Mouse (Mus musculus) heart, adult 2 months (tissue): ENCODE results near the gene Lrrc31. TPM values are rescaled to one million over a fixed set of nuclear protein-coding genes. Genes with fewer than 3 reads are reported as not detected.

Experiments
- DNase-seq, 2 experiments: peaks; one replicate each; pipeline ENCODE4 v3.0.0; 2021
- H3K27ac ChIP-seq: fragments of 200-600 bp; 2 replicates; pipeline ENCODE4 v1.8.1; 2022
- H3K27me3 ChIP-seq: fragments of 200-500 bp; 2 replicates; pipeline ENCODE4 v1.6.1; 2012; ENCODE audit warnings: mild to moderate bottlenecking, low read length, inconsistent platforms, mixed read lengths; ENCODE audit not compliant: control insufficient read depth, insufficient read depth
- H3K36me3 ChIP-seq: fragments of 200-500 bp; 2 replicates; pipeline ENCODE4 v1.6.1; 2012; ENCODE audit warnings: low read length, inconsistent platforms; ENCODE audit not compliant: control insufficient read depth, insufficient read depth
- H3K4me1 ChIP-seq: fragments of 200-500 bp; 2 replicates; pipeline ENCODE4 v1.6.1; 2011; ENCODE audit warnings: low read length; ENCODE audit not compliant: control insufficient read depth, insufficient read depth
- H3K4me3 ChIP-seq: fragments of 200-600 bp; 2 replicates; pipeline ENCODE4 v1.8.1; 2022
- H3K79me2 ChIP-seq: fragments of 200-500 bp; replicated peaks from 2 replicates; pipeline ENCODE4 v1.6.1; 2012; ENCODE audit warnings: mild to moderate bottlenecking, inconsistent platforms, low read length, moderate library complexity, mixed read lengths; ENCODE audit not compliant: control insufficient read depth, insufficient read depth
- H3K9ac ChIP-seq: fragments of 200-500 bp; 2 replicates; pipeline ENCODE4 v1.6.1; 2012; ENCODE audit warnings: low read depth, mild to moderate bottlenecking, control low read depth, inconsistent platforms, low read length, mixed read lengths
- CTCF ChIP-seq: fragments of 200-600 bp; IDR thresholded peaks from 2 replicates; pipeline ENCODE4 v1.8.1; 2022; ENCODE audit warnings: antibody characterized with exemption, mild to moderate bottlenecking, moderate library complexity
- EP300 ChIP-seq: fragments of 200-500 bp; IDR thresholded peaks from 2 replicates; pipeline ENCODE4 v1.6.1; 2011; ENCODE audit warnings: low read depth, low read length, control low read depth; ENCODE audit not compliant: insufficient read depth
- POLR2A ChIP-seq: fragments of 200-500 bp; IDR thresholded peaks from 2 replicates; pipeline ENCODE4 v1.6.1; 2011; ENCODE audit warnings: mild to moderate bottlenecking, low read depth, low read length, control low read depth; ENCODE audit not compliant: insufficient read depth
- WGBS: fragments of 180-500 bp; shearing (Covaris S2); methylation state at CpG from one replicate; pipeline ENCODE4 v1.1.7; 2018; 5-methylcytosine and 5-hydroxymethylcytosine counted together
- intact Hi-C: fragments of 180-260 bp; cut with DNase I; formaldehyde crosslinking; loops from one replicate; pipeline ENCODE4 v1.15.1; 2025
- polyA plus RNA-seq: library from polyadenylated mRNA; depleted of rRNA; stranded (reverse); fragments of >200 nt; gene quantifications from 2 replicates; pipeline ENCODE4 v1.2.3, GENCODE M21; 2012; rRNA removed
- total RNA-seq, 2 experiments: library from RNA; stranded (reverse); gene quantifications; 2 replicates each; pipeline ENCODE4 v1.2.3; 2021

Lrrc31 gene
- total and polyA plus RNA-seq, 3 experiments: 0.11 to 0.23 (median 0.18) TPM

GRCm38 (mm10) chr3:30646761-30647160 is 52.9 kb downstream of the Lrrc31 start:
- no peak for DNase-seq
- Histone ChIP-seq H3K27me3 (peaks cover 7% of the 10 kb centered on the region), H3K4me1 (no peaks in the 10 kb centered on the region; the same call in 1 of the 2 replicates), H3K79me2 (no peaks in the 10 kb centered on the region), H3K27ac (no peak overlapping the region), H3K4me3 (no peak overlapping the region), H3K36me3 (no peaks in the 10 kb centered on the region), H3K9ac (no peak overlapping the region)
- intact Hi-C loops: no loop called here
- TF ChIP-seq EP300 (no peak), POLR2A (no peak), CTCF (no peak)
- WGBS: 42% methylated on average over 8 of the region's 8 CpGs

- no peaks in the 10 kb centered on the region for H3K36me3 ChIP-seq
- H3K27me3 ChIP-seq: no peaks in the 10 kb centered on the region
- no peaks in the 10 kb centered on the region for H3K4me1 ChIP-seq
- H3K27ac ChIP-seq: no peak within 1 kb of the TSS
- H3K79me2 ChIP-seq: no peaks in the 10 kb centered on the region
- 58% methylated on average over 2 of the region's 2 CpGs for WGBS
- H3K9ac ChIP-seq: no peak within 1 kb of the TSS
- DNase-seq: no peak
- TF ChIP-seq CTCF (no peak), POLR2A (no peak), EP300 (no peak)
- intact Hi-C loops: no loop called here
- no peak within 1 kb of the TSS for H3K4me3 ChIP-seq
Observed at GRCm38 (mm10) chr3:30644207-30644606, 55.4 kb downstream of the Lrrc31 start, which contains the start of gene Lrriq4. TSS of gene Lrriq4 (plus strand) at chr3:30644507.

GRCm38 (mm10) chr3:30635629-30636028 is 64.0 kb downstream of the Lrrc31 start:
- DNase-seq: no peak
- TF ChIP-seq EP300 (no peak), POLR2A (no peak), CTCF (no peak)
- intact Hi-C loops: no loop called here
- Histone ChIP-seq H3K4me3 (no peak overlapping the region), H3K27me3 (no peaks in the 10 kb centered on the region), H3K9ac (no peak overlapping the region), H3K36me3 (no peaks in the 10 kb centered on the region), H3K79me2 (no peaks in the 10 kb centered on the region), H3K4me1 (no peaks in the 10 kb centered on the region), H3K27ac (no peak overlapping the region)
- WGBS: 78% methylated on average over 4 of the region's 4 CpGs

GRCm38 (mm10) chr3:30633681-30634080 is 66.0 kb downstream of the Lrrc31 start:
- Histone ChIP-seq H3K27ac (no peak overlapping the region), H3K79me2 (no peaks in the 10 kb centered on the region), H3K4me3 (no peak overlapping the region), H3K27me3 (no peaks in the 10 kb centered on the region), H3K36me3 (no peaks in the 10 kb centered on the region), H3K4me1 (no peaks in the 10 kb centered on the region), H3K9ac (no peak overlapping the region)
- no peak for DNase-seq
- WGBS: 56% methylated on average over 3 of the region's 3 CpGs
- intact Hi-C loops: no loop called here
- TF ChIP-seq EP300 (no peak), POLR2A (no peak), CTCF (no peak)

Other genes starting within 250 kb of the Lrrc31 start
- 10 to 100 TPM; 12.5 to 18.6 TPM for gene Mecom, start 151.8 kb downstream of the Lrrc31 start, total RNA-seq
- 5.2 and 11.9 TPM in 2 replicates for gene Mecom, start 151.8 kb downstream of the Lrrc31 start, polyA plus RNA-seq
- gene Actrt3, start 99.9 kb downstream of the Lrrc31 start, total RNA-seq: not detected
- gene Actrt3, start 99.9 kb downstream of the Lrrc31 start, polyA plus RNA-seq: not detected in 2 replicates
- gene Mynn, start 97.8 kb downstream of the Lrrc31 start, total RNA-seq: 10 to 100 TPM; 13.2 to 13.4 TPM
- 7.3 and 10.0 TPM in 2 replicates for gene Mynn, start 97.8 kb downstream of the Lrrc31 start, polyA plus RNA-seq
- gene Lrriq4, start 55.3 kb downstream of the Lrrc31 start, total RNA-seq: not detected
- gene Lrriq4, start 55.3 kb downstream of the Lrrc31 start, polyA plus RNA-seq: not detected in 2 replicates
- not detected for gene Lrrc34, start 52.0 kb downstream of the Lrrc31 start, total RNA-seq
- 0.06 TPM in 1 of 2 replicates, not detected in the other for gene Lrrc34, start 52.0 kb downstream of the Lrrc31 start, polyA plus RNA-seq
- not detected for gene Samd7, start 46.5 kb upstream of the Lrrc31 start, total RNA-seq
- not detected in 2 replicates for gene Samd7, start 46.5 kb upstream of the Lrrc31 start, polyA plus RNA-seq
- 10 to 100 TPM; 36.6 to 41.5 TPM for gene Sec62, start 93.0 kb upstream of the Lrrc31 start, total RNA-seq
- gene Sec62, start 93.0 kb upstream of the Lrrc31 start, polyA plus RNA-seq: 12.9 and 19.7 TPM in 2 replicates
- 1 to 10 TPM; 1.4 to 2.8 TPM for gene Gpr160, start 156.1 kb upstream of the Lrrc31 start, total RNA-seq
- 1.9 and 4.0 TPM in 2 replicates for gene Gpr160, start 156.1 kb upstream of the Lrrc31 start, polyA plus RNA-seq